Mouse (Mus musculus) liver, postnatal 0 days (tissue): Measurements from ENCODE around the gene Fbxo40. TPM values are rescaled to one million over a fixed set of nuclear protein-coding genes. Genes with fewer than 3 reads are reported as not detected.

Experiments
- ATAC-seq: fragments of 200-750 bp; cut with Nextera tagmentation; 2 replicates; pipeline ENCODE4 v1.8.0; 2017; ENCODE audit warnings: mild to moderate bottlenecking, moderate library complexity
- DNase-seq: peaks from one replicate; pipeline ENCODE4 v3.0.0-alpha.2; 2016
- H3K27ac ChIP-seq: fragments of 300-500 bp; sonication (generic); 2 replicates; pipeline ENCODE4 v1.5.1; 2014; ENCODE audit warnings: antibody characterized with exemption, moderate library complexity, mild to moderate bottlenecking, low read depth
- H3K27me3 ChIP-seq: fragments of 300-500 bp; sonication (generic); 2 replicates; pipeline ENCODE4 v1.6.1; 2014; ENCODE audit warnings: low read length, control low read depth, mixed read lengths; ENCODE audit not compliant: insufficient read depth
- H3K36me3 ChIP-seq: fragments of 300-500 bp; sonication (generic); replicated peaks from 2 replicates; pipeline ENCODE4 v1.6.1; 2014; ENCODE audit warnings: mild to moderate bottlenecking, control low read depth, low read length, moderate library complexity, mixed read lengths; ENCODE audit not compliant: insufficient read depth
- H3K4me1 ChIP-seq: fragments of 300-500 bp; sonication (generic); 2 replicates; pipeline ENCODE4 v1.6.1; 2014; ENCODE audit warnings: antibody characterized with exemption, mild to moderate bottlenecking, control low read depth; ENCODE audit not compliant: insufficient read depth
- H3K4me2 ChIP-seq: fragments of 300-500 bp; sonication (generic); 2 replicates; pipeline ENCODE4 v1.6.1; 2014; ENCODE audit warnings: low read depth, mild to moderate bottlenecking, low read length, moderate library complexity, mixed read lengths
- H3K4me3 ChIP-seq: fragments of 300-500 bp; sonication (generic); 2 replicates; pipeline ENCODE4 v1.5.1; 2014; ENCODE audit warnings: low read depth, low read length
- H3K9ac ChIP-seq: fragments of 300-500 bp; sonication (generic); replicated peaks from 2 replicates; pipeline ENCODE4 v1.6.1; 2014; ENCODE audit warnings: mild to moderate bottlenecking, moderate library complexity
- H3K9me3 ChIP-seq: fragments of 300-500 bp; sonication (generic); 2 replicates; pipeline ENCODE4 v1.6.1; 2016; ENCODE audit warnings: mild to moderate bottlenecking, control low read depth, low read length, mixed read lengths
- CTCF ChIP-seq: sonication (generic); IDR thresholded peaks from 2 replicates; pipeline ENCODE4 v1.5.1; 2016; ENCODE audit warnings: antibody characterized with exemption, low read depth
- EP300 ChIP-seq: IDR thresholded peaks from 2 replicates; pipeline ENCODE4 v1.6.1; 2016; ENCODE audit warnings: antibody characterized with exemption, low read depth, mild to moderate bottlenecking
- WGBS: fragments of 180-500 bp; shearing (Covaris S2); extraction: QIAGEN DNeasy Blood & Tissue Kit; methylation state at CpG from one replicate; pipeline ENCODE4 v1.1.7; 2014; ENCODE audit not compliant: insufficient replicate concordance; 5-methylcytosine and 5-hydroxymethylcytosine counted together
- polyA plus RNA-seq: library from polyadenylated mRNA; unstranded; fragments of >200 nt; fragmentation: Nextera tagmentation; extraction: Ambion mirVana; gene quantifications from 2 replicates; pipeline ENCODE4 v1.2.1, GENCODE M21; 2015

Fbxo40 gene
- polyA plus RNA-seq, 1 experiment from 2014 or later, result not detected

DNA sequence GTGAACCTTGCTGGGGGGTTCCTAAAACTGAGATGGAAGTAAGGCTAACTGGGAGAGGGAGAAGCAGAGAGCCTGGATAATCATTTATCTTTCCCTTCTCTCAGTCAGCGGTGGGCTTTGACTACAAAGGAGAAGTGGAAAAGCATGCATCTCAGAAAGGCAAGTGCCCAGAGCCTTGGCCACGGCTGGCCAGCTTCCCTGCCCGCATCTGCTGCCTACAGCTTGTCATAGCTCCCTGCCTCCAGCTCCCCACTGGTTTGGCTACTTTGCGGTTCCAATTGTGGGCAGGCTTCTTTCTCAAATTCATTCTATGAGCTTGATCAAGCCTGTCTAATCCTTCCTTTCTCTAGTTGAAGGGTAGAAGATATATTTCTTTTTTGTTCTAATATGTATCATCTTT, 39.2 kb downstream of the Fbxo40 start:
- 69% methylated on average over 4 of the region's 4 CpGs for WGBS
- H3K9ac ChIP-seq, result no peak overlapping the region
- peaks cover 3% of the 10 kb centered on the region; the same call in 1 of the 2 replicates for H3K36me3 ChIP-seq
- DNase-seq, result no peak
- ATAC-seq, result no peak
- H3K4me2 ChIP-seq, result no peak overlapping the region
- no peak overlapping the region for H3K27ac ChIP-seq
- H3K4me3 ChIP-seq, result no peak overlapping the region
- H3K27me3 ChIP-seq, result no peaks in the 10 kb centered on the region
- no peaks in the 10 kb centered on the region for H3K4me1 ChIP-seq
- no peak for TF ChIP-seq CTCF
- no peak for TF ChIP-seq EP300
- no peaks in the 10 kb centered on the region for H3K9me3 ChIP-seq

DNA sequence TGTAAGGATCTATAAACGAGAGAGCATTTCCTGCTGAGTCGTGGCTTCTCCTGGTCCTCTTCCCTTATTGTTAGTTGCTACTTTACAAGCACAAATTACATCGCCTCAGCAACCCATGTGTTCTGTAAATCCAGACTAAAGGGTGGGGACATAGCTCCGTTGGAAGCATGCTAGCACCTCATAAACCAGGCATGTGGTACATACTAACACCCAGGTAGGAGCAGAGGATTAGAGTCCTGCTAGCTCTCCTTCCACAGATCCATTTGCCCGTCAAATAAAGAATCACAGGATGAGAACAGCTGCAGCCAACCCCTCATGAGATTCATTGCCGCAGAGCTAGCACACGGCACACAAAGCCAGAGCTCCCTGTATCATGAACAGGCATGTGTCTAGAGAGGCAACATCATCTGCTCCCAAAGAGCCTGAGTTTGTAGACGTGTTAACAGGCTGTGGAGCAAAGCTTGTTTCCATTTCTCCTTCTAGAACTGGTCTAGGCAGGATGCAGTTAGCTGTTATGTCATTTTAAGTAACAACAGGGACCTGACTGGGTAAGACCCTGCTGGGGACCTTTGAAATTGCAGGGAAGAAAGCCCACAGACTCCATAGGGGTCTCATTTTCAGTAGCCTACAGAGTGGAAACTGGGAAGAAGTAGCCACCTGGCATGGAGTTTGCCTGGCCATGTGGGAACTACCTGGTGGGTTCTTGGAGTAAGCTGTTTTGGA, 40.5 kb downstream of the Fbxo40 start:
- H3K36me3 ChIP-seq, result peaks cover 3% of the 10 kb centered on the region
- WGBS, result 69% methylated on average over 8 of the region's 8 CpGs
- DNase-seq (no peak), ATAC-seq (no peak)
- no peak overlapping the region for H3K27ac ChIP-seq
- H3K9me3 ChIP-seq, result no peaks in the 10 kb centered on the region
- no peaks in the 10 kb centered on the region for H3K4me1 ChIP-seq
- TF ChIP-seq EP300 (no peak), CTCF (no peak)
- no peak overlapping the region for H3K4me3 ChIP-seq
- H3K9ac ChIP-seq, result no peak overlapping the region
- H3K4me2 ChIP-seq, result no peak overlapping the region
- no peaks in the 10 kb centered on the region for H3K27me3 ChIP-seq

DNA sequence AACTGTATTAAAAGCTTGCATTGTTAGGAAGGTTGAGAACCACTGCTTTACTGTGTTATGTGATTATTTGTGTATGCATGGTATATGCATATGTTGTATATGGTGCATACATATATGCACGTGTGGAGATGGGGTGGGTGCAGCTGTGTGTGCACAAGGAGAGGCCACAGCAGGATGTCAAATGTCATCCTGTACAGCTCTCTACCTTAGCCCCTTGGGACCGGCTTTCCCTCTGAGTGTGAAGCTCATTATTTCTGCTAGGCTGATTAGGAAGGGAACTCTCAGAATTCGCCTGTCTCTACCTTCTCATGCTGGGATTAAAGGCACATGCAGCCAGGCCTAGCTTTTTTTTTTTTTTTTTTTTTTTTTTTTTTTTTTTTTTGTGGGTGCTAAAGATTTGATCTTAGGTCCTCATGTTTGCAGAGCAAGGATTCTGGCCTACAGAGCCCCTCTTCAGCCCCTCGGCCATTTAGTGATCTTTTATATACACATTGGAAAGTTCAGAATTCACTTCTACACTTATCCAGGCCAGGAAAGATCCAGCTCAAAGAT, 42.5 kb downstream of the Fbxo40 start:
- no peak for DNase-seq
- TF ChIP-seq EP300 (no peak), CTCF (no peak)
- no peak overlapping the region for H3K27ac ChIP-seq
- 74% methylated on average over 4 of the region's 4 CpGs for WGBS
- H3K36me3 ChIP-seq, result peaks cover 3% of the 10 kb centered on the region
- H3K4me2 ChIP-seq, result no peak overlapping the region
- H3K9me3 ChIP-seq, result no peaks in the 10 kb centered on the region
- no peak overlapping the region for H3K9ac ChIP-seq
- ATAC-seq, result no peak
- no peak overlapping the region for H3K4me3 ChIP-seq
- no peaks in the 10 kb centered on the region for H3K27me3 ChIP-seq
- no peaks in the 10 kb centered on the region for H3K4me1 ChIP-seq

DNA sequence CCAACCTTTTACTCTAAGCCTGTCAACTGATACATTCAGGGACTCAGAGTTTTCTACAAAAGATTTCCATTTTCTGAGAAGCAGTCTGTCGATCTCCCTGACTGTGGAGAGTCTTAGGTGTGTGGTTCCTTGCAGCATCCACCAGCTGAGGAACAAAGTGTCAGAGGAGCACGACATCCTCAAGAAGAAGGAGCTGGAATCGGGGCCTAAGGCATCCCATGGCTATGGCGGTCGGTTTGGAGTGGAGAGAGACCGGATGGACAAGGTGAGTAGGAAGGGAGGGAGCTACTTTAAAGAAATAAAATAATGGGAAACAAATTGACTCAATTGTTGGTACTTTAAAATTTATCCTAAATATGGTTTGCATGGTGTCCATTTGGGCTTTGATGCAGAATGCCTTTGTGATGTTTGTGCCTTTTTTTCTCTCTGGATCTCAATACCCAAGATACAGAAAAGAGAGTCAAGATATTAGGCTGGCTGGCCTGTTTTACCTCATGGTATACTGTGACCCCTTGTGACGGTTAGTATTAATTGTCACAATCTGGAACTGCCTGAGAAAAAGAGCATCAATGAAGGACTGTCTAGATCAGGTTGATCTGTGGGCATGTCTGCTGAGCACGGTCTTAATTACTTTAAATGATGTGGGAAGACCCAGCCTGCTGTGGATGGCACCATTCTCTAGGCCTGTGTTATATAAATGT, 43.7 kb downstream of the Fbxo40 start:
- H3K4me2 ChIP-seq, result no peak overlapping the region
- no peak for TF ChIP-seq EP300
- TF ChIP-seq CTCF, result peak; percentile 28
- DNase-seq, result no peak
- H3K36me3 ChIP-seq, result peaks cover 3% of the 10 kb centered on the region
- H3K27me3 ChIP-seq, result no peaks in the 10 kb centered on the region
- H3K4me3 ChIP-seq, result no peak overlapping the region
- no peak overlapping the region for H3K9ac ChIP-seq
- no peak overlapping the region for H3K27ac ChIP-seq
- H3K9me3 ChIP-seq, result no peaks in the 10 kb centered on the region
- 78% methylated on average over 8 of the region's 8 CpGs for WGBS
- ATAC-seq, result no peak
- 0 out of 2 replicates have a peak, but pooled peaks cover 2% of the 10 kb centered on the region for H3K4me1 ChIP-seq

DNA sequence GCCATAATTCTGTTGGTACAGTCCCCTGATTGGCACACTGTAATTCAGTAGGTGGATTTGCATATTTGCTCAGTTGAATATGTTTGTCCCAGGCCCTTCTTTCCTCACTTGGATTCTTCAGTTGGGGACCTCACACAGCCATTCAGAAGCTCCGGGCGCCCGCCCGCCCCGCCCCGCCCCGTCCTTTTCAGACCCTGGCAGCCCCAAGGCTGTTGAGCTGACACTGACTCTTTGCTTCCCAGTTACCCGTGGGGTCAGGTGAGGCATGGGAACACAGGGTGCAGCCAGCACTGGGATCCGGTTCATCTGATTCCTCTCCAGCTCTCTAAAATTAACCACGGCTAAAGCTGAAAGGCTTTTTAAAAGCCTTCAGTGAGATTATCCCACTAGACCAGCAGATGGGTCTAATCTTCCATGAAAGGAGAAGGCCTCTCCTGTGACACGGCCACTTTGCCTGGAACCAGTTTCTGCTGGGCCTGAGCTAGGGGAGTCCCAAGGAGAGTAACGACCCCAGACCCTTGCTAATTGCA, 45.3 kb downstream of the Fbxo40 start:
- DNase-seq, result no peak
- Histone ChIP-seq H3K4me3 (no peak overlapping the region), H3K9ac (no peak overlapping the region), H3K4me2 (no peak overlapping the region), H3K27me3 (no peaks in the 10 kb centered on the region), H3K9me3 (no peaks in the 10 kb centered on the region), H3K27ac (no peak overlapping the region), H3K4me1 (peaks cover 6% of the 10 kb centered on the region; the same call in 1 of the 2 replicates), H3K36me3 (no peaks in the 10 kb centered on the region; the same call in none of the 2 replicates)
- no peak; the same call in 1 of the 2 replicates for ATAC-seq
- 86% methylated on average over 12 of the region's 12 CpGs for WGBS
- TF ChIP-seq EP300, result no peak
- no peak for TF ChIP-seq CTCF

DNA sequence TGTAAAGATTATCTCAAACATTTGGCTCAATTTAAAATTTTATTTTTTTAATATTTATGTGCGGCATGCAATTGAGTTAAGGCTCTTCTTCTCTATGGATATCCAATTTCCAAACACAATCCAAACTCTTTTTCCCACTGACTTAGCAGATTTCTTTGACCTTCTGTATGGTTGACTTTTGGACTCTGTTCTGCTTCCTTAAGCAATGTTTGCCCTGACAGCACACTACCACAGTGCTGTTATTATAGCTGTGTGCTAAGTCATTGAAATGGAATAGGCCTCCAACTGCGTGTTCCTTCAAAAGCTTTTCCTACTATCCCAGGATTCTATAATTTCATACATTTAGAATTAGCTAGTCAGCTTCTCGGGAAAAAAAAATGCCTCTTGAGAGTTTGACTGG, 46.7 kb downstream of the Fbxo40 start:
- peak; percentile 80 for ATAC-seq
- Histone ChIP-seq H3K36me3 (no peaks in the 10 kb centered on the region; the same call in none of the 2 replicates), H3K27ac (no peak overlapping the region; the same call in 1 of the 2 replicates), H3K9ac (no peak overlapping the region), H3K9me3 (no peaks in the 10 kb centered on the region), H3K4me3 (no peak overlapping the region), H3K4me2 (no peak overlapping the region), H3K4me1 (peaks cover 6% of the 10 kb centered on the region; the same call in 1 of the 2 replicates), H3K27me3 (no peaks in the 10 kb centered on the region)
- no peak for TF ChIP-seq CTCF
- TF ChIP-seq EP300, result no peak
- 80% methylated on average over 3 of the region's 3 CpGs for WGBS
- DNase-seq, result no peak
